Mouse (Mus musculus) left cerebral cortex, postnatal 25 days (tissue): ENCODE measurements around the gene Vmn1r90. TPM values are rescaled to one million over a fixed set of nuclear protein-coding genes. Genes with fewer than 3 reads are reported as not detected.
"Not testable (repeated sequence)": the region's sequence is repeated elsewhere in the genome, so short reads cannot be mapped to it uniquely, and the experiment has no call there.

ENCODE experiments used
- DNase-seq, 2 experiments: peaks; one replicate each; pipeline ENCODE4 v3.0.0; 2022; ENCODE audit warnings: low spot score in 2 of 2, mixed read lengths in 1 of 2
- intact Hi-C: fragments of 180-260 bp; cut with DNase I; formaldehyde crosslinking; loops from one replicate; pipeline ENCODE4 v1.15.1; 2025
- total RNA-seq, 2 experiments: library from RNA; stranded (reverse); gene quantifications; 2 replicates each; pipeline ENCODE4 v1.2.3; 2021

Gene Vmn1r90
- under 1 TPM in 1 of 2 experiments, not detected in 1; 0.14 TPM for total RNA-seq

DNA sequence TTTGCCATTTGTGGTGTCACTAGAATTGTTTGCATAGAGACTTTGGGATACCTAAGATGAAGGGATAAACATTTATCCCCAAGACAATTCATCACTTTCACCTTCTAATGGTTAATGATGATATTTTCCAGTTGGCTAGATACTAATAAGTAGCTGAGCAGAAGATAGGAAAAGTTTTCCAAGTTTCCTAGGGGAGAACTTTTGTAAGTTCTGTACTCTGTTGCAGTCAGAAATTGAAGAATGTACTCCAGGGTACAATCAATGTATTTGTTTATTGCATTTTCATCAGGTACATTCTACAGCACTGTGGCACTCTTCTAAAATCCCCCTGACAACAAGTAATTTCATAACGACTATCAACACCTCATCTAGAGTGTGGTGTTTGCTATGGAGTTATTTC is at the start of gene Vmn1r90:
Gene Vmn1r90 (minus strand): TSS at position 101 of the 400 bp plus-strand sequence.
- intact Hi-C loops: no loop called here
- DNase-seq: no peak

DNA sequence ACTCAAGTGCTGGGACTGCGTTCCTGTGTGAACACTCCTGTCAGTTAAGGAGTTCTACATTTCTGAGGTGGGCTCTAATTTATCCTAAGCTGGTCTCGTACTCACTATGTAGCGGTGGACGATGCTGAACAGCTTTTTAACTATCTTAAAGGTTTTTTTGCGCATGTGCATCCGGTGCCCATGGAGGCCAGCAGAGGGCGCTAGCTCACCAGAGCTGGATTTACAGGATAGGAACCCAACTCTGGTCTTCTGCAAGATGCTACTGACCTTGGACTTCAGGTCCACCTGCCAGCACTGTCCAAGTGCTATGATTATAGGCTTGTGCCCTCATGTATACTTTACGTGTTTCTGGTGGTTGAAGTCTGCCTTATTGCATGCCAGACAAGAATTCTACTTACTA is 29.7 kb upstream of the Vmn1r90 start:
- DNase-seq, intact Hi-C loops: not testable (repeated sequence)

DNA sequence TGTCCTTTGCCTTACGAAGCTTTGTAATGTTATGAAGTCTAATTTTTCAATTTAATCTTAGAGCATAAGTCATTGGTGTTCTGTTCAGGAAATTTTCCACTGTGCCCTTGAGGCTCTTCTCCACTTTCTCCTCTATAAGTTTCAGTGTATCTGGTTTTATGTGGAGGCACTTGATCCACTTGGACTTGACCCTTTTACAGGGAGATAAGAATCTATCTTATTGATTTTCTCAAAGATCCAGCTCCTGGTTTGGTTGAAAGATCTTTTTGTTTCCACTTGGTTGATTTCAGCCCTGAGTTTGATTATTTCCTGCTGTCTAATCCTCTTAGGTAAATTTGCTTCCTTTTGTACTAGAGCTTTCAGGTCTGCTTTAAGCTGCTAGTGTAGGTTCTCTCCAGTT is 11.0 kb downstream of the Vmn1r90 start:
- DNase-seq: no peak
- intact Hi-C loops: no loop called here

GRCm38 (mm10) chr7:14525280-14525679 is 38.0 kb downstream of the Vmn1r90 start:
- DNase-seq: no peak
- intact Hi-C loops: no loop called here

DNA sequence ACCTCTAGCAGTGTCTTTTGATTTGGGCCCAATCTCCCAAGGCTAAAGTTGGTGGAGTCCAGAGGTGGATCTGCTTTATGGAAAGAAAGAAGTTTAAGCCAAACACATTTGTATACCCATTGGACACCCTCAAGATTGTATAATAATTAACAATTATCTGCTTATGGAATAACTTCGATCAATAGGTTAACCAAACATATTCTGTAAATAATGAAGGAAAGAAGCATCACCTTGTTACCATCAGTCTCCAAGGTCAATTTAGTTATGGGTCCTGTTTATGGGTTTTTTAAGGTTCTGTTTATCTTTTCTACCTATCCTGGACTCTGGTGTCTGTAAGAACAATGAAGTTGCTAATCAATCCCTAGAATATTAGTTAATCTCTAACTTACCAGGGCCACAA is 40.7 kb downstream of the Vmn1r90 start:
- intact Hi-C loops: no loop called here

DNA sequence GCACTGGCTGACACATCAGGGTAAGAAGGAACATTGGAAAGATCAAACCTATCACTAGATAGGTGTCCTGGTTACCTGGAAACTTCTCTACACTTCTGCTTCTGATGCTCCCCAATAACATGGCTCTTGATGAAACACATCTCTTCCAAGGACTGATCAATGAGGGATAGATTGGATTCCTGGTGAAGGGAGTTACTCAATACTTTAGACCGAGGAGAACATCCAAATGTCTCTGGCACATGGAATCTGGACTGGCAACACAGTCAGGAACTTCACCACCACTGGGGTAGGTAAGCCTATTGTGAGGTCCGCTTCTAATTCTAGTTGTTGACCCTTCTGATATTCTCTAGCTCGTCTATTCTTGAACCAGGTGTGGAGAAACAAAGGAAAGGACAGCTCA is 45.0 kb downstream of the Vmn1r90 start:
- no peak for DNase-seq
- intact Hi-C loops: no loop called here

More for the DNA sequence above, 40.7 kb downstream of the Vmn1r90 start:
- DNase-seq: no peak

Other genes with a start within 250 kb of the Vmn1r90 start
- not detected for gene Obox8, start 229.9 kb downstream of the Vmn1r90 start, total RNA-seq
- not detected for gene Sult2a8, start 116.7 kb downstream of the Vmn1r90 start, total RNA-seq
- not detected for gene Sult2a7, start 69.3 kb downstream of the Vmn1r90 start, total RNA-seq
- gene Obox7, start 96.0 kb upstream of the Vmn1r90 start, total RNA-seq: not detected